Mouse (Mus musculus): Measurements from ENCODE around the gene Otc. TPM values are rescaled to one million over a fixed set of nuclear protein-coding genes. Genes with fewer than 3 reads are reported as not detected.

The Otc gene
- polyA plus RNA-seq, 1 experiment from 2014 or later = 0.10 TPM

DNA sequence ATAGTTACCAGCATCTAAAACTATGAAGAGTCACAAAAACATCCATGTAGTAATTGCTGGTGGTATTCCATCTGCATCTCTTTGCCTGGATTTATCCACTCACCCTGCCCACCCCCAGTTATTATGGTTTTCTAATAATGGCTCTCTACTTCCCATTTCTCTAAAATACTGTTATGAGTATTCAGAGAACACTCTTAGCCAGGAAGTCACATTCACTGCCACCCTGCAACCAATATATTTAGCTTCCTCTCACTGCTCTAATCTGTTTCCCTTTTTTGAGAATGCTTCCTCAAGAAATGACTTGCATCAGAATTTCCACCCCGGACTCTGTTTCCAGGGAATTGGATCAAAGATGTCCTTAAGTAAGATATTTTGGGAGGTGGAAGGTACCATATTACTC is 79.6 kb downstream of the Otc start:
- no peak for ATAC-seq (ENCODE audit: insufficient number of reproducible peaks, insufficient read depth, low FRiP score, low read depth)
- no peak overlapping the region for H3K9ac ChIP-seq (replicated peaks; ENCODE audit: low read depth, low read length)
- H3K4me3 ChIP-seq (ENCODE audit: low read depth, low read length) = no peak overlapping the region
- no peaks in the 10 kb centered on the region for H3K9me3 ChIP-seq (ENCODE audit: control insufficient read depth, low read depth, low read length)
- H3K27ac ChIP-seq (ENCODE audit: low read length) = no peak overlapping the region
- H3K27me3 ChIP-seq (ENCODE audit: control insufficient read depth, insufficient read depth, low read length) = no peaks in the 10 kb centered on the region
- WGBS = 82% methylated on average over 1 of the region's 1 CpGs
- no peaks in the 10 kb centered on the region for H3K36me3 ChIP-seq (ENCODE audit: control insufficient read depth, insufficient read depth, low read length)
- no peak overlapping the region for H3K4me2 ChIP-seq (replicated peaks; ENCODE audit: low read depth, low read length)
- no peaks in the 10 kb centered on the region for H3K4me1 ChIP-seq (ENCODE audit: control insufficient read depth, insufficient read depth, low read length)

DNA sequence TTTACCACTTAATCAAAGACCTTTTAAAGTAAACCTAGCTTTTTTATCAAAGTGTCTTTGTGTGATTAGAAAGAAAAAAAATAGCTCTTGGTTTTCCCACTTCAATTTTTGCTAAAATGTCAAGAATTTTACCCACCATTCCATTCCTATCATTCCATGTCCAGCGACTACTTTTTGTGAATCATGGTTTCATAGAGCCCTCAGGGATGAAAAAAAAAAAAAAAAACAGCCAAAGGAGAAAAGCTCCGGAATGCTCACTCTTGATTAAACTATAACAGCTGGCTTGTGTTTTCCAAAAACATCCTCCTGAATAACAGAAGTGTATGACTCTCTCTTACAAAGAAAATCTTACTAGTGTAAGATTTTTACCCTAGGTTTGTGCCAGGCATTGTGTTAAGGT is 84.7 kb downstream of the Otc start:
- ATAC-seq (ENCODE audit: insufficient number of reproducible peaks, insufficient read depth, low FRiP score, low read depth) = no peak
- no peak overlapping the region for H3K27ac ChIP-seq (ENCODE audit: low read length)
- no peaks in the 10 kb centered on the region for H3K27me3 ChIP-seq (ENCODE audit: control insufficient read depth, insufficient read depth, low read length)
- no peak overlapping the region for H3K9ac ChIP-seq (replicated peaks; ENCODE audit: low read depth, low read length)
- 35% methylated on average over 2 of the region's 2 CpGs for WGBS
- no peak overlapping the region for H3K4me3 ChIP-seq (ENCODE audit: low read depth, low read length)
- no peak overlapping the region for H3K4me2 ChIP-seq (replicated peaks; ENCODE audit: low read depth, low read length)
- H3K36me3 ChIP-seq (ENCODE audit: control insufficient read depth, insufficient read depth, low read length) = no peaks in the 10 kb centered on the region
- H3K9me3 ChIP-seq (ENCODE audit: control insufficient read depth, low read depth, low read length) = no peaks in the 10 kb centered on the region
- no peaks in the 10 kb centered on the region for H3K4me1 ChIP-seq (ENCODE audit: control insufficient read depth, insufficient read depth, low read length)

DNA sequence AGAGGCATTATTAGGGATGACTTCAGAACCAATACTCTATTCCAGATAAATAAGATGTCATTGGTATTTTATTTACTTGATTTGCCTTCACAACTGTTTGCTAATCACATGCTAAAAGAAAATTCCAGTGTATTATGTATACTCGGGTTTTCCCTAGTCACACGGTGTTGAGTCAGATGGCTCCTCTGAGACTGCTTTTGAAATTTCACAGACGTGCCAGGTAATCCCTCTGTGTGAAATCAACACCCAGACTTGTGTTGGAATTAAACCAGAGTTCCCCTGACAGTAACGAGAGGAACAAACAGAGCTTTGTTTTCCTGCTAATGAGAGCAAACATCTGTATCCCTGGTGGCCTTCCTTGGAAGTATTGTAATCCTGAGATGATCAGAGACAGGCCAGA is 103.8 kb downstream of the Otc start:
- no peaks in the 10 kb centered on the region for H3K36me3 ChIP-seq (ENCODE audit: control insufficient read depth, insufficient read depth, low read length)
- H3K9ac ChIP-seq (replicated peaks; ENCODE audit: low read depth, low read length) = no peak overlapping the region
- H3K27me3 ChIP-seq (ENCODE audit: control insufficient read depth, insufficient read depth, low read length) = no peaks in the 10 kb centered on the region
- H3K4me3 ChIP-seq (ENCODE audit: low read depth, low read length) = no peak overlapping the region
- no peak for ATAC-seq (ENCODE audit: insufficient number of reproducible peaks, insufficient read depth, low FRiP score, low read depth)
- 43% methylated on average over 4 of the region's 4 CpGs for WGBS
- no peak overlapping the region for H3K4me2 ChIP-seq (replicated peaks; ENCODE audit: low read depth, low read length)
- H3K27ac ChIP-seq (ENCODE audit: low read length) = no peak overlapping the region
- no peaks in the 10 kb centered on the region for H3K4me1 ChIP-seq (ENCODE audit: control insufficient read depth, insufficient read depth, low read length)
- H3K9me3 ChIP-seq (ENCODE audit: control insufficient read depth, low read depth, low read length) = no peaks in the 10 kb centered on the region

Other genes starting within 250 kb of the Otc start
- gene Srpx, start 134.6 kb upstream of the Otc start, polyA plus RNA-seq (2014; fragmentation: Nextera tagmentation; extraction: Ambion mirVana) = 22.0 and 24.8 TPM in 2 replicates
- 14.0 and 14.6 TPM in 2 replicates for gene Rpgr, start 35.4 kb upstream of the Otc start, polyA plus RNA-seq (2014; fragmentation: Nextera tagmentation; extraction: Ambion mirVana)
- gene Tspan7, start 232.9 kb downstream of the Otc start, polyA plus RNA-seq (2014; fragmentation: Nextera tagmentation; extraction: Ambion mirVana) = 79.9 and 90.4 TPM in 2 replicates